Mouse (Mus musculus): ENCODE measurements around the gene Flnc. TPM values are rescaled to one million over a fixed set of nuclear protein-coding genes. Genes with fewer than 3 reads are reported as not detected.
A peak's percentile ranks its signal among the peaks of the same experiment; 100 is the strongest.
"Not testable (repeated sequence)": the region's sequence is repeated elsewhere in the genome, so short reads cannot be mapped to it uniquely, and the experiment has no call there.

The Flnc gene
- 0.57 and 1.1 TPM in 2 replicates for polyA plus RNA-seq (2015; fragmentation: Nextera tagmentation; extraction: Ambion mirVana)

DNA sequence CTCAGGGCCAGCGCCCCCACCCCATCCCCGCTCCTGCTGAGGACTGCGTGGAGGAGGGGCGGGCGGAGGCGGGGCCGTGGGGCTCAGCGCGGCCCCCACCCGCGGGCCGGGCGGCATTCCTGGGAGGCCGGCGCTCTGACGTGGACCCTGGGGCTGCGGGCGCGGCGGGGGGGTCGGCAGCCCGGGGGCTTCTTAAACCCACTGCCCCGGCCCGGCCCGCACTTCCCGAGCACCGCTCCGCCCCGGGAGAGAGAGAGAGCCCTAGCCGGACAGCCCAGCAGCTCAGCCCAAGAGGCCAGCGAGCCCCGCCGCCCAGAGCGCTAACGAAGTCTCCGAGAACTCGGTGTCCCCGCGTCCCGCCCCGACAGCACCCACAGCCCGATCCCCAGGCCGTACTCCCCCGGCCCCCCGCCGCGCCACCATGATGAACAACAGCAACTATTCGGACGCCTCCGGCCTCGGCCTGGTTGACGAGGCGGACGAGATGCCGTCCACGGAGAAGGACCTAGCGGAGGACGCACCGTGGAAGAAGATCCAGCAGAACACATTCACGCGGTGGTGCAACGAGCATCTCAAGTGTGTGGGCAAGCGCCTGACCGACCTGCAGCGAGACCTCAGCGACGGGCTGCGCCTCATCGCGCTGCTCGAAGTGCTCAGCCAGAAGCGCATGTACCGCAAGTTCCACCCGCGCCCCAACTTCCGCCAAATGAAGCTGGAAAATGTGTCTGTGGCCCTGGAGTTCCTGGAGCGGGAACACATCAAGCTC lies at the start of gene Flnc:
Gene Flnc, plus strand, starts transcription at position 219 of the 766 bp plus-strand sequence.
- H3K27me3 ChIP-seq (ENCODE audit: control insufficient read depth, insufficient read depth, low read depth, low read length) = peaks cover 52% of the 10 kb centered on the region
- H3K9me3 ChIP-seq (replicated peaks; ENCODE audit: control insufficient read depth, low read length) = no peaks in the 10 kb centered on the region
- no peak for ATAC-seq (ENCODE audit: low read depth)
- peak within 1 kb of the TSS; percentile 51 for H3K4me2 ChIP-seq (ENCODE audit: low read depth, low read length)
- H3K4me3 ChIP-seq (ENCODE audit: low read depth, low read length) = peak within 1 kb of the TSS; percentile 44
- no peak within 1 kb of the TSS for H3K27ac ChIP-seq (ENCODE audit: low read length)
- H3K4me1 ChIP-seq (ENCODE audit: control insufficient read depth, low read depth, low read length) = no peaks in the 10 kb centered on the region; the same call in 1 of the 2 replicates
- H3K9ac ChIP-seq (ENCODE audit: low read depth, low read length) = no peak within 1 kb of the TSS; the same call in 1 of the 2 replicates
- under 1% methylated on average over 73 of the region's 77 CpGs for WGBS (ENCODE audit: insufficient replicate concordance)
- H3K36me3 ChIP-seq (ENCODE audit: control insufficient read depth, insufficient read depth) = no peaks in the 10 kb centered on the region

- Histone ChIP-seq H3K4me2 (ENCODE audit: low read depth, low read length) (peak within 1 kb of the TSS; percentile 40), H3K9me3 (replicated peaks; ENCODE audit: control insufficient read depth, low read length) (no peaks in the 10 kb centered on the region), H3K36me3 (ENCODE audit: control insufficient read depth, insufficient read depth) (no peaks in the 10 kb centered on the region), H3K27ac (ENCODE audit: low read length) (no peak within 1 kb of the TSS), H3K9ac (ENCODE audit: low read depth, low read length) (no peak within 1 kb of the TSS), H3K27me3 (ENCODE audit: control insufficient read depth, insufficient read depth, low read depth, low read length) (peaks cover 10% of the 10 kb centered on the region), H3K4me3 (ENCODE audit: low read depth, low read length) (peak within 1 kb of the TSS; percentile 40), H3K4me1 (ENCODE audit: control insufficient read depth, low read depth, low read length) (peaks cover 4% of the 10 kb centered on the region)
- ATAC-seq (ENCODE audit: low read depth) = peak; percentile 84
- WGBS (ENCODE audit: insufficient replicate concordance) = 4% methylated on average over 12 of the region's 12 CpGs
Observed at GRCm38 (mm10) chr6:29388052-29388518, 45.0 kb upstream of the Flnc start, which contains the start of gene Opn1sw. TSS of gene Opn1sw (minus strand) at chr6:29388468.

DNA sequence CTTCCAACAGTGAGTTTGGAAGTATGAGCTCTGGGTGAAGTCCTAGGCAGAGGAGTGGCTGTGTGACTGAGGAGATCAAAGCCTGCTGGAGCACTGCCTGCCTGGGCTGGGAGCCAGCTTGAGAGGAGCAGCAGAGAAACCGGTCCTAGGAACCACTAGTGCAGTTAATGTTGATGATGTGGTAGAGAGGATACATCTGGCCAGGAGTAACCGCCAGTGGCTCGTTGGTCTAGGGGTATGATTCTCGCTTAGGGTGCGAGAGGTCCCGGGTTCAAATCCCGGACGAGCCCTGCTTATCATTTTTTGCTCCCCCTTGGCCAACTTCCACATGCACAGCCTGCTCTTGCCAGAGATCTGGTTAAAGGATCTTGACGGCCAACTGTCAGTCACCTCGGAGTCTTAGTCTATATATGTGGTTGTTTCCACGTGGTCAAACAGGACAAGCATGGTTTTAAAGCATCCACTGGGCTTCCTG lies 44.4 kb upstream of the Flnc start:
- peaks cover 15% of the 10 kb centered on the region for H3K27me3 ChIP-seq (ENCODE audit: control insufficient read depth, insufficient read depth, low read depth, low read length)
- H3K4me2 ChIP-seq (ENCODE audit: low read depth, low read length) = peak overlapping the region; percentile 40
- H3K4me1 ChIP-seq (ENCODE audit: control insufficient read depth, low read depth, low read length) = peaks cover 4% of the 10 kb centered on the region
- ATAC-seq (ENCODE audit: low read depth) = peak; percentile 62
- H3K27ac ChIP-seq (ENCODE audit: low read length) = no peak overlapping the region
- no peaks in the 10 kb centered on the region for H3K9me3 ChIP-seq (replicated peaks; ENCODE audit: control insufficient read depth, low read length)
- H3K36me3 ChIP-seq (ENCODE audit: control insufficient read depth, insufficient read depth) = no peaks in the 10 kb centered on the region
- no peak overlapping the region for H3K9ac ChIP-seq (ENCODE audit: low read depth, low read length)
- H3K4me3 ChIP-seq (ENCODE audit: low read depth, low read length) = peak overlapping the region; percentile 40
- WGBS (ENCODE audit: insufficient replicate concordance) = 6% methylated on average over 11 of the region's 11 CpGs

GRCm38 (mm10) chr6:29389425-29389824 lies 43.6 kb upstream of the Flnc start:
- no peak overlapping the region for H3K4me2 ChIP-seq (ENCODE audit: low read depth, low read length)
- no peak overlapping the region for H3K9ac ChIP-seq (ENCODE audit: low read depth, low read length)
- WGBS (ENCODE audit: insufficient replicate concordance) = 39% methylated on average over 9 of the region's 9 CpGs
- no peaks in the 10 kb centered on the region for H3K9me3 ChIP-seq (replicated peaks; ENCODE audit: control insufficient read depth, low read length)
- H3K36me3 ChIP-seq (ENCODE audit: control insufficient read depth, insufficient read depth) = no peaks in the 10 kb centered on the region
- ATAC-seq (ENCODE audit: low read depth) = no peak
- peaks cover 4% of the 10 kb centered on the region for H3K4me1 ChIP-seq (ENCODE audit: control insufficient read depth, low read depth, low read length)
- peaks cover 22% of the 10 kb centered on the region for H3K27me3 ChIP-seq (ENCODE audit: control insufficient read depth, insufficient read depth, low read depth, low read length)
- no peak overlapping the region for H3K27ac ChIP-seq (ENCODE audit: low read length)
- H3K4me3 ChIP-seq (ENCODE audit: low read depth, low read length) = no peak overlapping the region

DNA sequence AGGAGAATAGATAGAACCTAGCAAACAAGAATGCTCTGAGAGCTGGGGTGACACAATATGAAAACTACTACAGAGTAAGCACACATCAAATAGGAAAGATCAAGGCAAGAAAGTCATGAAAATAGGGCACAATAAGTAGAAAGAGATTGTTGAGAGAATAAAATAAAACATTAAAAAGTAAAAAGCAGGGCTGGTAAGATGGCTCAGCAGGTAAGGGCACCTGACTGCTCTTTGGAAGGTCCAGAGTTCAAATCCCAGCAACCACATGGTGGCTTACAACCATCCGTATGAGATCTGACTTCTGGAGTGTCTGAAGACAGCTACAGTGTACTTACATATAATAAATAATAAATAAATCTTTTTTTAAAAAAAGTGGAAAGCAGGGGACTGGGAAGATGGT lies 42.6 kb upstream of the Flnc start:
- not testable (repeated sequence) for ATAC-seq (ENCODE audit: low read depth); H3K4me2 ChIP-seq (ENCODE audit: low read depth, low read length); H3K9ac ChIP-seq (ENCODE audit: low read depth, low read length); H3K4me1 ChIP-seq (ENCODE audit: control insufficient read depth, low read depth, low read length); H3K36me3 ChIP-seq (ENCODE audit: control insufficient read depth, insufficient read depth); H3K4me3 ChIP-seq (ENCODE audit: low read depth, low read length); H3K9me3 ChIP-seq (replicated peaks; ENCODE audit: control insufficient read depth, low read length); H3K27ac ChIP-seq (ENCODE audit: low read length)
- H3K27me3 ChIP-seq (ENCODE audit: control insufficient read depth, insufficient read depth, low read depth, low read length) = peaks cover 33% of the 10 kb centered on the region
- WGBS (ENCODE audit: insufficient replicate concordance) = 82% methylated on average over 1 of the region's 1 CpGs

DNA sequence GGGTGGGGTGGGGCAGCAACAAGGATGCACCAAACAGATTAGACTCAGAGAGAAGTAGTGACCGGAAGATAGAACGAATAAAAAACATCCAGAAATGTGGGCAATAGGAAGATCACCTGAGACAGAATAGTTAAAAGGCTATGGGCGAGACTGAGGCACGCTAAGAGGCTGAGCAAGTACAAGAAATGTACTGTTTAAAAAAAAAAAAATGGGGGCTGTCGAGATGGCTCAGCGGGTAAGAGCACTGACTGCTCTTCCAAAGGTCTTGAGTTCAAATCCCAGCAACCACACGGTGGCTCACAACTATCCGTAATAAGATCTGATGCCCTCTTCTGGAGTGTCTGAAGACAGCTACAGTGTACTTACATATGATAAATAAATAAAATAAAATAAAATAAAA lies 41.8 kb upstream of the Flnc start:
- ATAC-seq (ENCODE audit: low read depth); H3K9ac ChIP-seq (ENCODE audit: low read depth, low read length); H3K4me3 ChIP-seq (ENCODE audit: low read depth, low read length); H3K36me3 ChIP-seq (ENCODE audit: control insufficient read depth, insufficient read depth); H3K9me3 ChIP-seq (replicated peaks; ENCODE audit: control insufficient read depth, low read length); H3K4me1 ChIP-seq (ENCODE audit: control insufficient read depth, low read depth, low read length); H3K4me2 ChIP-seq (ENCODE audit: low read depth, low read length); H3K27ac ChIP-seq (ENCODE audit: low read length): not testable (repeated sequence)
- 54% methylated on average over 8 of the region's 8 CpGs for WGBS (ENCODE audit: insufficient replicate concordance)
- peaks cover 41% of the 10 kb centered on the region for H3K27me3 ChIP-seq (ENCODE audit: control insufficient read depth, insufficient read depth, low read depth, low read length)

- peaks cover 4% of the 10 kb centered on the region for H3K4me1 ChIP-seq (ENCODE audit: control insufficient read depth, low read depth, low read length)
- no peaks in the 10 kb centered on the region for H3K36me3 ChIP-seq (ENCODE audit: control insufficient read depth, insufficient read depth)
- no peak for ATAC-seq (ENCODE audit: low read depth)
- no peak overlapping the region for H3K4me3 ChIP-seq (ENCODE audit: low read depth, low read length)
- H3K9ac ChIP-seq (ENCODE audit: low read depth, low read length) = no peak overlapping the region
- peaks cover 46% of the 10 kb centered on the region for H3K27me3 ChIP-seq (ENCODE audit: control insufficient read depth, insufficient read depth, low read depth, low read length)
- no peaks in the 10 kb centered on the region for H3K9me3 ChIP-seq (replicated peaks; ENCODE audit: control insufficient read depth, low read length)
- no peak overlapping the region for H3K27ac ChIP-seq (ENCODE audit: low read length)
- no peak overlapping the region for H3K4me2 ChIP-seq (ENCODE audit: low read depth, low read length)
- 64% methylated on average over 4 of the region's 4 CpGs for WGBS (ENCODE audit: insufficient replicate concordance)
Observed at GRCm38 (mm10) chr6:29391802-29392201, 41.3 kb upstream of the Flnc start.

DNA sequence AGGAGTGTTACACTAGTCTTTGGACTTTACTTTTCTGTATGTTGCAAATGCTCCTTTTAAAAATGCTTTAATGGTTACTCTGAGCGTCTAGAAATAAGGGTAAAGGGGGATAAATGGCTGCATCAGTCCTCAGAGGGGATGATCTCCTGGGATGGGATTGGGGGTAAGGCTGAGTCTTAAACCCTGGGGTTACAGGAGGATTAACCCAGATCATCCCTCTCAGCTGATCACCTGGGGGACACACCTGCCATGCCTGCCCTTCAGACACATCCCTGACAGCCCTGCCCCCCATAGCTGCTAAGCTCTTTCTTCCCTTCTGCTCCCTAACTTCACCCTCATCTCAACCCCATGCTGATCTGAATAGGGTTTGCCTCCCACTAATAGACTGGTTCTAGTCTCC lies 38.8 kb upstream of the Flnc start:
- H3K27me3 ChIP-seq (ENCODE audit: control insufficient read depth, insufficient read depth, low read depth, low read length) = peaks cover 54% of the 10 kb centered on the region
- 52% methylated on average over 1 of the region's 1 CpGs for WGBS (ENCODE audit: insufficient replicate concordance)

More for the DNA sequence above, 38.8 kb upstream of the Flnc start:
- Histone ChIP-seq H3K4me1 (ENCODE audit: control insufficient read depth, low read depth, low read length) (no peaks in the 10 kb centered on the region; the same call in 1 of the 2 replicates), H3K36me3 (ENCODE audit: control insufficient read depth, insufficient read depth) (no peaks in the 10 kb centered on the region), H3K9ac (ENCODE audit: low read depth, low read length) (no peak overlapping the region), H3K4me3 (ENCODE audit: low read depth, low read length) (no peak overlapping the region), H3K4me2 (ENCODE audit: low read depth, low read length) (no peak overlapping the region), H3K27ac (ENCODE audit: low read length) (no peak overlapping the region), H3K9me3 (replicated peaks; ENCODE audit: control insufficient read depth, low read length) (no peaks in the 10 kb centered on the region)
- no peak for ATAC-seq (ENCODE audit: low read depth)

All from liver, embryonic 16.5 days (tissue).